Mouse (Mus musculus) heart, postnatal 25 days (tissue): ENCODE measurements around the gene Gpr160. TPM values are rescaled to one million over a fixed set of nuclear protein-coding genes. Genes with fewer than 3 reads are reported as not detected.
"Not testable (repeated sequence)": the region's sequence is repeated elsewhere in the genome, so short reads cannot be mapped to it uniquely, and the experiment has no call there.

ENCODE experiments used
- DNase-seq: peaks from one replicate; pipeline ENCODE4 v3.0.0; 2022; ENCODE audit warnings: low spot score
- intact Hi-C: fragments of 180-260 bp; cut with DNase I; formaldehyde crosslinking; loops from one replicate; pipeline ENCODE4 v1.15.1; 2025
- total RNA-seq, 2 experiments: library from RNA; stranded (reverse); gene quantifications; 2 replicates each; pipeline ENCODE4 v1.2.3; 2021

The Gpr160 gene
- 1 to 10 TPM in 1 of 2 experiments, under 1 TPM in 1; 0.99 to 1.0 TPM for total RNA-seq

- DNase-seq = peak; percentile 17
- intact Hi-C loops = loop anchor here (5.0 to 10.0 kb wide), 2 partner anchors 71 to 161 kb away; partner anchors contain the start of gene Lrrc31
Measured at GRCm38 (mm10) chr3:30855604-30856458, at the start of gene Gpr160. Gene Gpr160 (plus strand): TSS chr3:30855950.

GRCm38 (mm10) chr3:30812881-30813280 is 42.9 kb upstream of the Gpr160 start:
- DNase-seq = no peak
- intact Hi-C loops = no loop called here

- DNase-seq = no peak
Measured at GRCm38 (mm10) chr3:30818630-30819125, 37.1 kb upstream of the Gpr160 start.

GRCm38 (mm10) chr3:30822163-30822562 is 33.6 kb upstream of the Gpr160 start:
- intact Hi-C loops = no loop called here
- no peak for DNase-seq

More at GRCm38 (mm10) chr3:30818630-30819125, 37.1 kb upstream of the Gpr160 start:
- intact Hi-C loops = no loop called here

GRCm38 (mm10) chr3:30826069-30826468 is 29.7 kb upstream of the Gpr160 start:
- no peak for DNase-seq
- intact Hi-C loops = no loop called here

GRCm38 (mm10) chr3:30831848-30832606 is 23.7 kb upstream of the Gpr160 start:
- no peak for DNase-seq
- intact Hi-C loops = no loop called here

- intact Hi-C loops = no loop called here
- no peak for DNase-seq
Measured at GRCm38 (mm10) chr3:30833254-30833653, 22.5 kb upstream of the Gpr160 start.

GRCm38 (mm10) chr3:30845755-30846154 is 10.0 kb upstream of the Gpr160 start:
- intact Hi-C loops = no loop called here
- DNase-seq = no peak

- intact Hi-C loops = no loop called here
- DNase-seq = no peak
Measured at GRCm38 (mm10) chr3:30847413-30847812, 8.3 kb upstream of the Gpr160 start.

GRCm38 (mm10) chr3:30851422-30851821 is 4.3 kb upstream of the Gpr160 start:
- intact Hi-C loops = loop anchor here (10.0 kb wide), 1 partner anchor 157 kb away; the partner anchor contains the start of gene Lrrc31
- DNase-seq = no peak

GRCm38 (mm10) chr3:30853596-30853995 is 2.2 kb upstream of the Gpr160 start:
- intact Hi-C loops = loop anchor here (10.0 kb wide), 1 partner anchor 159 kb away; the partner anchor contains the start of gene Lrrc31
- DNase-seq = no peak

GRCm38 (mm10) chr3:30859599-30859998 is 3.8 kb downstream of the Gpr160 start:
- intact Hi-C loops = loop anchor here (5.0 to 10.0 kb wide), 2 partner anchors 68 to 165 kb away; partner anchors contain the start of gene Lrrc31
- not testable (repeated sequence) for DNase-seq

- no peak for DNase-seq
- intact Hi-C loops = no loop called here
Measured at GRCm38 (mm10) chr3:30860705-30861104, 5.0 kb downstream of the Gpr160 start.

GRCm38 (mm10) chr3:30863712-30864435 is 8.1 kb downstream of the Gpr160 start:
- intact Hi-C loops = no loop called here
- DNase-seq = no peak

GRCm38 (mm10) chr3:30864640-30865039 is 8.9 kb downstream of the Gpr160 start:
- no peak for DNase-seq

GRCm38 (mm10) chr3:30868176-30868575 is 12.4 kb downstream of the Gpr160 start:
- intact Hi-C loops = no loop called here
- no peak for DNase-seq

More at GRCm38 (mm10) chr3:30864640-30865039, 8.9 kb downstream of the Gpr160 start:
- intact Hi-C loops = no loop called here

- DNase-seq = no peak
Measured at GRCm38 (mm10) chr3:30868625-30869024, 12.9 kb downstream of the Gpr160 start.

GRCm38 (mm10) chr3:30869995-30870394 is 14.2 kb downstream of the Gpr160 start:
- no peak for DNase-seq
- intact Hi-C loops = no loop called here

More at GRCm38 (mm10) chr3:30868625-30869024, 12.9 kb downstream of the Gpr160 start:
- intact Hi-C loops = no loop called here

GRCm38 (mm10) chr3:30876709-30877108 is 21.0 kb downstream of the Gpr160 start:
- DNase-seq = no peak
- intact Hi-C loops = no loop called here

- intact Hi-C loops = no loop called here
Measured at GRCm38 (mm10) chr3:30887449-30887848, 31.7 kb downstream of the Gpr160 start.

More at GRCm38 (mm10) chr3:30887449-30887848, 31.7 kb downstream of the Gpr160 start:
- DNase-seq = no peak
